Comparison of ENCODE assay signal across 31 mouse cellular contexts in genomic region chr6:85488510-85488909, GRCm38 (mm10). TPM values are rescaled to one million over a fixed set of nuclear protein-coding genes. Genes with fewer than 3 reads are reported as not detected.
A peak's percentile ranks its signal among the peaks of the same experiment; 100 is the strongest.
DNase-seq lines count a peak whose midpoint lies in the region; ATAC-seq and TF ChIP-seq lines count a peak whose summit lies in the region.
"Had no signal": no experiment of that assay in that cellular context is flagged by ENCODE, and none has a peak within 500 bp of the region (broad histone marks: within the 10 kb centered on the region; RNA-seq: fewer than 3 reads in every experiment).

No protein-coding gene starts in this region.

- DNase-seq in forebrain, embryonic 10.5 days (ENCODE audit: extremely low spot score, low spot score): no peak
- DNase-seq in kidney, postnatal 4 days: no peak
- no peak for DNase-seq in midbrain, embryonic 11.5 days (ENCODE audit: low spot score, missing footprints)
- DNase-seq in midbrain, postnatal 0 days (ENCODE audit: low spot score): no peak
- DNase-seq in limb, embryonic 10.5 days (ENCODE audit: low spot score): no peak
- no peak for DNase-seq in adipocyte (ENCODE audit: low spot score)
- DNase-seq: adrenal gland, postnatal 10 days; adrenal gland, postnatal 36 days; cerebellum, adult 18-20 months; cerebellum, adult 9-10 months; cerebellum, postnatal 14 days; gastrocnemius, postnatal 10 days; gastrocnemius, postnatal 36 days; heart, adult 2 months had no signal

- TF ChIP-seq CTCF in midbrain, postnatal 0 days (IDR thresholded peaks at IDR 0.05): no peak

- H3K27ac ChIP-seq in forebrain, embryonic 10.5 days: peak overlapping the region; percentile 63; the same call in 1 of the 2 replicates
- H3K27ac ChIP-seq in forebrain, embryonic 13.5 days: no peak overlapping the region
- H3K27ac ChIP-seq in kidney, embryonic 14.5 days (ENCODE audit: low read depth, low read length): no peak overlapping the region
- no peak overlapping the region; the same call in 1 of the 2 replicates for H3K27ac ChIP-seq in midbrain, embryonic 11.5 days (ENCODE audit: low read depth, low read length)
- H3K27ac ChIP-seq in midbrain, postnatal 0 days (ENCODE audit: low read depth, low read length): no peak overlapping the region
- H3K27ac ChIP-seq in limb, embryonic 10.5 days: peak overlapping the region; percentile 75
- H3K27ac ChIP-seq: embryonic facial prominence, embryonic 12.5 days; embryonic facial prominence, embryonic 15.5 days; forebrain, embryonic 12.5 days; heart, adult 2 months; hindbrain, embryonic 15.5 days; intestine, embryonic 15.5 days had no signal

- 48% methylated on average over 4 of the region's 4 CpGs for WGBS in forebrain, embryonic 10.5 days
- 45% methylated on average over 4 of the region's 4 CpGs for WGBS in forebrain, embryonic 13.5 days
- 72% methylated on average over 4 of the region's 4 CpGs for WGBS in kidney, embryonic 14.5 days
- 30% methylated on average over 4 of the region's 4 CpGs for WGBS in midbrain, embryonic 11.5 days
- WGBS in midbrain, postnatal 0 days: 23% methylated on average over 4 of the region's 4 CpGs
- 80% methylated on average over 4 of the region's 4 CpGs for WGBS in limb, embryonic 10.5 days

- ATAC-seq in forebrain, embryonic 13.5 days: no peak
- ATAC-seq in kidney, embryonic 14.5 days (ENCODE audit: low FRiP score, low TSS enrichment): peak; percentile 67; the same call in 1 of the 2 replicates
- ATAC-seq in midbrain, embryonic 11.5 days (ENCODE audit: low FRiP score): peak; percentile 52
- ATAC-seq in midbrain, postnatal 0 days (ENCODE audit: low FRiP score): no peak
- ATAC-seq: activated CD4-positive, CD25-positive, alpha-beta regulatory T cell, adult 4 months; forebrain, embryonic 16.5 days; intestine, embryonic 15.5 days had no signal

- H3K27me3 ChIP-seq in forebrain, embryonic 10.5 days (ENCODE audit: poor library complexity, severe bottlenecking): peaks cover 44% of the 10 kb centered on the region
- peaks cover 36% of the 10 kb centered on the region for H3K27me3 ChIP-seq in forebrain, embryonic 13.5 days
- peaks cover 26% of the 10 kb centered on the region for H3K27me3 ChIP-seq in kidney, embryonic 14.5 days (ENCODE audit: control insufficient read depth, insufficient read depth, low read length)
- H3K27me3 ChIP-seq in midbrain, embryonic 11.5 days (ENCODE audit: control insufficient read depth, insufficient read depth, low read length): peaks cover 30% of the 10 kb centered on the region
- peaks cover 7% of the 10 kb centered on the region for H3K27me3 ChIP-seq in midbrain, postnatal 0 days (ENCODE audit: insufficient read depth, low read length)
- peaks cover 41% of the 10 kb centered on the region for H3K27me3 ChIP-seq in limb, embryonic 10.5 days (ENCODE audit: low read depth, poor library complexity, severe bottlenecking)

- H3K4me1 ChIP-seq in forebrain, embryonic 10.5 days: peaks cover 32% of the 10 kb centered on the region
- H3K4me1 ChIP-seq in forebrain, embryonic 13.5 days: peaks cover 12% of the 10 kb centered on the region
- no peaks in the 10 kb centered on the region; the same call in 1 of the 2 replicates for H3K4me1 ChIP-seq in kidney, embryonic 14.5 days (ENCODE audit: control insufficient read depth, insufficient read depth, low read length)
- peaks cover 15% of the 10 kb centered on the region; the same call in 1 of the 2 replicates for H3K4me1 ChIP-seq in midbrain, embryonic 11.5 days (ENCODE audit: control insufficient read depth, insufficient read depth, low read length)
- 0 out of 2 replicates have a peak, but pooled peaks cover 6% of the 10 kb centered on the region for H3K4me1 ChIP-seq in midbrain, postnatal 0 days (ENCODE audit: insufficient read depth, low read length)
- peaks cover 70% of the 10 kb centered on the region for H3K4me1 ChIP-seq in limb, embryonic 10.5 days

- H3K9ac ChIP-seq in forebrain, embryonic 13.5 days: no peak overlapping the region
- no peak overlapping the region for H3K9ac ChIP-seq in kidney, embryonic 14.5 days (ENCODE audit: low read depth, low read length)
- no peak overlapping the region for H3K9ac ChIP-seq in midbrain, embryonic 11.5 days (ENCODE audit: low read length)
- H3K9ac ChIP-seq in midbrain, postnatal 0 days (replicated peaks; ENCODE audit: low read length, poor library complexity, severe bottlenecking): no peak overlapping the region
- H3K9ac ChIP-seq: embryonic facial prominence, embryonic 12.5 days; embryonic facial prominence, embryonic 15.5 days; forebrain, embryonic 12.5 days; hindbrain, embryonic 15.5 days; intestine, embryonic 15.5 days had no signal

- H3K36me3 ChIP-seq in forebrain, embryonic 10.5 days (replicated peaks): no peaks in the 10 kb centered on the region
- no peaks in the 10 kb centered on the region for H3K36me3 ChIP-seq in forebrain, embryonic 13.5 days (ENCODE audit: poor library complexity, severe bottlenecking)
- no peaks in the 10 kb centered on the region for H3K36me3 ChIP-seq in kidney, embryonic 14.5 days (ENCODE audit: control insufficient read depth, insufficient read depth, low read length)
- no peaks in the 10 kb centered on the region for H3K36me3 ChIP-seq in midbrain, embryonic 11.5 days (ENCODE audit: control insufficient read depth, insufficient read depth, low read length)
- H3K36me3 ChIP-seq in midbrain, postnatal 0 days (ENCODE audit: insufficient read depth, low read length): peaks cover 6% of the 10 kb centered on the region
- no peaks in the 10 kb centered on the region for H3K36me3 ChIP-seq in limb, embryonic 10.5 days
- H3K36me3 ChIP-seq: embryonic facial prominence, embryonic 12.5 days; embryonic facial prominence, embryonic 15.5 days; forebrain, embryonic 12.5 days; hindbrain, embryonic 15.5 days; intestine, embryonic 15.5 days had no signal

- no peak overlapping the region for H3K4me3 ChIP-seq in forebrain, embryonic 10.5 days
- no peak overlapping the region for H3K4me3 ChIP-seq in forebrain, embryonic 13.5 days
- no peak overlapping the region for H3K4me3 ChIP-seq in kidney, embryonic 14.5 days (ENCODE audit: low read length)
- H3K4me3 ChIP-seq in midbrain, embryonic 11.5 days (ENCODE audit: low read depth, low read length): no peak overlapping the region
- no peak overlapping the region for H3K4me3 ChIP-seq in midbrain, postnatal 0 days (ENCODE audit: low read depth, low read length)
- no peak overlapping the region for H3K4me3 ChIP-seq in limb, embryonic 10.5 days
- H3K4me3 ChIP-seq: embryonic facial prominence, embryonic 12.5 days; embryonic facial prominence, embryonic 15.5 days; forebrain, embryonic 12.5 days; heart, adult 2 months; hindbrain, embryonic 15.5 days; intestine, embryonic 15.5 days had no signal

- no peaks in the 10 kb centered on the region for H3K9me3 ChIP-seq in forebrain, embryonic 10.5 days
- H3K9me3 ChIP-seq in forebrain, embryonic 13.5 days (replicated peaks): no peaks in the 10 kb centered on the region
- H3K9me3 ChIP-seq in kidney, embryonic 14.5 days (ENCODE audit: control insufficient read depth, low read length): no peaks in the 10 kb centered on the region
- H3K9me3 ChIP-seq in midbrain, embryonic 11.5 days (ENCODE audit: control insufficient read depth, low read length): no peaks in the 10 kb centered on the region
- H3K9me3 ChIP-seq in midbrain, postnatal 0 days (ENCODE audit: low read length): no peaks in the 10 kb centered on the region
- H3K9me3 ChIP-seq in limb, embryonic 10.5 days (replicated peaks): no peaks in the 10 kb centered on the region
- H3K9me3 ChIP-seq: embryonic facial prominence, embryonic 12.5 days; embryonic facial prominence, embryonic 15.5 days; forebrain, embryonic 12.5 days; hindbrain, embryonic 15.5 days; intestine, embryonic 15.5 days had no signal

- no peak overlapping the region for H3K4me2 ChIP-seq in forebrain, embryonic 13.5 days
- no peak overlapping the region for H3K4me2 ChIP-seq in kidney, embryonic 14.5 days (replicated peaks; ENCODE audit: low read depth, low read length)
- H3K4me2 ChIP-seq in midbrain, embryonic 11.5 days: no peak overlapping the region
- no peak overlapping the region for H3K4me2 ChIP-seq in midbrain, postnatal 0 days (ENCODE audit: low read depth, low read length, poor library complexity, severe bottlenecking)
- H3K4me2 ChIP-seq: embryonic facial prominence, embryonic 12.5 days; embryonic facial prominence, embryonic 15.5 days; forebrain, embryonic 12.5 days; heart, embryonic 11.5 days; hindbrain, embryonic 15.5 days; intestine, embryonic 15.5 days had no signal

RNA-seq across cellular contexts. Expression of gene Fbxo41, which starts 14.3 kb away (rescaled TPM):
- 0.48 and 0.64 TPM in 2 replicates for polyA plus RNA-seq in forebrain, embryonic 10.5 days (2016; fragmentation: Nextera tagmentation; extraction: Ambion mirVana)
- polyA plus RNA-seq in forebrain, embryonic 13.5 days (2015; fragmentation: Nextera tagmentation; extraction: Ambion mirVana): 2.7 and 3.2 TPM in 2 replicates
- polyA plus RNA-seq in kidney, embryonic 14.5 days (2014; fragmentation: Nextera tagmentation; extraction: Ambion mirVana): 0.05 and 0.13 TPM in 2 replicates
- 0.79 and 1.1 TPM in 2 replicates for polyA plus RNA-seq in midbrain, embryonic 11.5 days (2014; fragmentation: Nextera tagmentation; extraction: Ambion mirVana)
- total RNA-seq in midbrain, postnatal 0 days (2014; rRNA removed): 58.1 and 67.3 TPM in 2 replicates
- 12.1 and 13.3 TPM in 2 replicates for polyA plus RNA-seq in midbrain, postnatal 0 days (2015; fragmentation: Nextera tagmentation; extraction: Ambion mirVana)
- 0.87 and 2.0 TPM in 2 replicates for polyA plus RNA-seq in limb, embryonic 10.5 days (2016; fragmentation: Nextera tagmentation; extraction: Ambion mirVana)
- total RNA-seq: gastrocnemius, adult 18-20 months; granulocyte monocyte progenitor cell, adult 5-6 weeks; heart, postnatal 25 days; hematopoietic stem cell, adult 5-6 weeks had no signal
- polyA plus RNA-seq: heart, embryonic 11.5 days; heart, embryonic 14.5 days; heart, postnatal 0 days had no signal

RNA-seq across cellular contexts. Expression of gene Egr4, which starts 24.9 kb away (rescaled TPM):
- not detected in 2 replicates for polyA plus RNA-seq in forebrain, embryonic 10.5 days (2016; fragmentation: Nextera tagmentation; extraction: Ambion mirVana)
- polyA plus RNA-seq in forebrain, embryonic 13.5 days (2015; fragmentation: Nextera tagmentation; extraction: Ambion mirVana): not detected in 2 replicates
- not detected in 2 replicates for polyA plus RNA-seq in kidney, embryonic 14.5 days (2014; fragmentation: Nextera tagmentation; extraction: Ambion mirVana)
- not detected in 2 replicates for polyA plus RNA-seq in midbrain, embryonic 11.5 days (2014; fragmentation: Nextera tagmentation; extraction: Ambion mirVana)
- 0.77 and 0.90 TPM in 2 replicates for total RNA-seq in midbrain, postnatal 0 days (2014; rRNA removed)
- 0.12 and 0.19 TPM in 2 replicates for polyA plus RNA-seq in midbrain, postnatal 0 days (2015; fragmentation: Nextera tagmentation; extraction: Ambion mirVana)
- polyA plus RNA-seq in limb, embryonic 10.5 days (2016; fragmentation: Nextera tagmentation; extraction: Ambion mirVana): not detected in 2 replicates
- total RNA-seq: adrenal gland, adult 18-20 months; adrenal gland, postnatal 36 days; gastrocnemius, adult 18-20 months; gastrocnemius, postnatal 10 days; gastrocnemius, postnatal 36 days; granulocyte monocyte progenitor cell, adult 5-6 weeks; heart, adult 2 months; heart, postnatal 25 days had no signal
- polyA plus RNA-seq: activated CD4-positive, CD25-positive, alpha-beta regulatory T cell, adult 4 months; embryonic facial prominence, embryonic 12.5 days; embryonic facial prominence, embryonic 15.5 days; forebrain, embryonic 12.5 days; heart, adult 2 months; heart, embryonic 11.5 days; heart, embryonic 14.5 days; heart, postnatal 0 days; intestine, embryonic 15.5 days had no signal

RNA-seq across cellular contexts. Expression of gene Pradc1, which starts 36.7 kb away (rescaled TPM):
- polyA plus RNA-seq in forebrain, embryonic 10.5 days (2016; fragmentation: Nextera tagmentation; extraction: Ambion mirVana): 35.3 and 37.2 TPM in 2 replicates
- polyA plus RNA-seq in forebrain, embryonic 13.5 days (2015; fragmentation: Nextera tagmentation; extraction: Ambion mirVana): 32.4 and 33.9 TPM in 2 replicates
- polyA plus RNA-seq in kidney, embryonic 14.5 days (2014; fragmentation: Nextera tagmentation; extraction: Ambion mirVana): 23.3 and 37.8 TPM in 2 replicates
- 24.6 and 29.4 TPM in 2 replicates for polyA plus RNA-seq in midbrain, embryonic 11.5 days (2014; fragmentation: Nextera tagmentation; extraction: Ambion mirVana)
- total RNA-seq in midbrain, postnatal 0 days (2014; rRNA removed): 8.6 and 9.7 TPM in 2 replicates
- polyA plus RNA-seq in midbrain, postnatal 0 days (2015; fragmentation: Nextera tagmentation; extraction: Ambion mirVana): 25.3 and 28.2 TPM in 2 replicates
- 23.3 and 29.0 TPM in 2 replicates for polyA plus RNA-seq in limb, embryonic 10.5 days (2016; fragmentation: Nextera tagmentation; extraction: Ambion mirVana)

RNA-seq across cellular contexts. Expression of gene Cct7, which starts 37.2 kb away (rescaled TPM):
- polyA plus RNA-seq in forebrain, embryonic 10.5 days (2016; fragmentation: Nextera tagmentation; extraction: Ambion mirVana): 766 and 774 TPM in 2 replicates
- polyA plus RNA-seq in forebrain, embryonic 13.5 days (2015; fragmentation: Nextera tagmentation; extraction: Ambion mirVana): 668 and 694 TPM in 2 replicates
- polyA plus RNA-seq in kidney, embryonic 14.5 days (2014; fragmentation: Nextera tagmentation; extraction: Ambion mirVana): 545 and 576 TPM in 2 replicates
- 666 and 672 TPM in 2 replicates for polyA plus RNA-seq in midbrain, embryonic 11.5 days (2014; fragmentation: Nextera tagmentation; extraction: Ambion mirVana)
- 176 and 203 TPM in 2 replicates for total RNA-seq in midbrain, postnatal 0 days (2014; rRNA removed)
- 502 and 505 TPM in 2 replicates for polyA plus RNA-seq in midbrain, postnatal 0 days (2015; fragmentation: Nextera tagmentation; extraction: Ambion mirVana)
- polyA plus RNA-seq in limb, embryonic 10.5 days (2016; fragmentation: Nextera tagmentation; extraction: Ambion mirVana): 778 and 852 TPM in 2 replicates

RNA-seq across cellular contexts. Expression of gene Smyd5, which starts 56.7 kb away (rescaled TPM):
- 84.4 and 85.8 TPM in 2 replicates for polyA plus RNA-seq in forebrain, embryonic 10.5 days (2016; fragmentation: Nextera tagmentation; extraction: Ambion mirVana)
- polyA plus RNA-seq in forebrain, embryonic 13.5 days (2015; fragmentation: Nextera tagmentation; extraction: Ambion mirVana): 40.0 and 51.9 TPM in 2 replicates
- 54.8 and 68.4 TPM in 2 replicates for polyA plus RNA-seq in kidney, embryonic 14.5 days (2014; fragmentation: Nextera tagmentation; extraction: Ambion mirVana)
- polyA plus RNA-seq in midbrain, embryonic 11.5 days (2014; fragmentation: Nextera tagmentation; extraction: Ambion mirVana): 52.1 and 52.6 TPM in 2 replicates
- 66.6 and 71.4 TPM in 2 replicates for total RNA-seq in midbrain, postnatal 0 days (2014; rRNA removed)
- 65.6 and 66.5 TPM in 2 replicates for polyA plus RNA-seq in midbrain, postnatal 0 days (2015; fragmentation: Nextera tagmentation; extraction: Ambion mirVana)
- polyA plus RNA-seq in limb, embryonic 10.5 days (2016; fragmentation: Nextera tagmentation; extraction: Ambion mirVana): 88.0 and 104 TPM in 2 replicates

Comparison
In these comparisons a context has a peak if more than half of its experiments do, and no peak if none do; other contexts are left out.
1. H3K27ac ChIP-seq: peak in forebrain, embryonic 10.5 days (single experiment) and limb, embryonic 10.5 days (single experiment); none in forebrain, embryonic 13.5 days (single experiment), kidney, embryonic 14.5 days (single experiment), midbrain, embryonic 11.5 days (single experiment) and midbrain, postnatal 0 days (single experiment).
2. ATAC-seq: peak in kidney, embryonic 14.5 days (single experiment) and midbrain, embryonic 11.5 days (single experiment); none in forebrain, embryonic 13.5 days (single experiment) and midbrain, postnatal 0 days (single experiment).